Mouse (Mus musculus) Patski (cell line): ENCODE data around the gene Ndrg2. TPM values are rescaled to one million over a fixed set of nuclear protein-coding genes. Genes with fewer than 3 reads are reported as not detected.

Experiments used
- ATAC-seq: fragments of 100-300 bp; one replicate; pipeline ENCODE4 v1.8.0; 2021
- CTCF ChIA-PET: fragments of 350-600 bp; sonication (Branson Sonifier 250); formaldehyde crosslinking; loops from one replicate; lab custom pipeline; 2022; ENCODE audit warnings: inconsistent platforms; lab: Charles Lee
- POLR2A ChIA-PET: fragments of 350-600 bp; sonication (Branson Sonifier 250); formaldehyde crosslinking; loops from one replicate; lab custom pipeline; 2022; ENCODE audit warnings: antibody characterized with exemption, inconsistent platforms; lab: Charles Lee
- DNase-seq: peaks from one replicate; pipeline ENCODE4 v3.0.0-alpha.2; 2011; ENCODE audit warnings: low read depth, low spot score
- H3K27me3 ChIP-seq: fragments of 371-371 bp; one replicate; pipeline ENCODE4 v1.5.1; 2021
- CTCF ChIP-seq: fragments of 100-300 bp; IDR thresholded peaks from one replicate; pipeline ENCODE4 v1.5.1; 2021
- in situ Hi-C: fragments of 300-500 bp; cut with MboI; formaldehyde crosslinking; loops from 3 replicates; pipeline ENCODE4 v1.11.1; 2018; ENCODE audit warnings: low pct_unique_long_range_greater_than_20kb, mixed read lengths
- polyA plus RNA-seq: library from polyadenylated mRNA; unstranded; gene quantifications from one replicate; pipeline ENCODE4 v1.2.3, GENCODE M21; 2021

The Ndrg2 gene
- polyA plus RNA-seq: 1.1 TPM

DNA sequence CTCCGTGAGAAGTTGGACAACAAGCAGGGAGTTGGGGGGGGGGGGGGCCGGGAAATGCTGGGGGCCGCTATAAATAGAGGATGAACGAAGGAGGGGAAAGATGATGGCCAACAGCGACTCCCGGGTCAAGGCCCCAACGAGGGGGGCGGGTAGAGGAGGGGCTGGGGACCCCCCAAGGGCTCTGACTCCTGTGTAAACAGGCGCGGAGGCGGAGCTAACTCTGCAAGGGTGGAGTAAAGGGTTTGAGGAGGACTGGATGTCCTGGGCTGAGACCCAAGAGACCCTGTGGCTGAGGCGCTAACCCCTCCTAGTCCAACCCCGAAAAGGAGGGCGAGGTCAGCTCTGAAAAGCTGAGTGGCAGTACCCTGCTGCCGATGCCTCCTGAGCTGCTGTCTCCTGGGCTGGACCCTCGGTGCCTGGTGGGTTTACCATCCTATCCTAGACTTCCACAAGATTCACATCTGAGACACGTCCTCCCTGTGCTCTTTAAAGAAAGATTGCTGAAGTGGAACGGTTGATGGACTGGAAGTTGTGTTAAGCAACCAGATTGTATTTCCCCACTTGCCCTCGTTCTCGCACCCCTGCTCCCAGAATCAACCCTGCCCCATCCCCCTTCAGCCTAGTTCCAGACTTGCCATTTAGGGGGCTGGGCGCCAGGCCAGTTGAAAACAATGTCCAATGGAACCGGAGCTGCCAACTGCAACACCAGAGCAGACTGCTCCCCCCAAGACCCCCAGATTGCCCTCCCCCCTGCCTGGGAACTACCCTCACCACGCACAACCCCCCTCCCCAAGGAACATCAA, at the start of gene Ndrg2:
Ndrg2 (minus strand) TSS at position 199 of the 803 bp plus-strand sequence.
- no peak for TF ChIP-seq CTCF
- CTCF ChIA-PET: interaction anchor here (1.3 kb wide), 1 partner anchor 9 kb away, joined by 6 read pairs; no protein-coding TSS in a partner anchor
- in situ Hi-C loops: no loop called here
- no peak for ATAC-seq
- peaks cover 20% of the 10 kb centered on the region for H3K27me3 ChIP-seq
- DNase-seq: no peak
- POLR2A ChIA-PET: no interaction called here

DNA sequence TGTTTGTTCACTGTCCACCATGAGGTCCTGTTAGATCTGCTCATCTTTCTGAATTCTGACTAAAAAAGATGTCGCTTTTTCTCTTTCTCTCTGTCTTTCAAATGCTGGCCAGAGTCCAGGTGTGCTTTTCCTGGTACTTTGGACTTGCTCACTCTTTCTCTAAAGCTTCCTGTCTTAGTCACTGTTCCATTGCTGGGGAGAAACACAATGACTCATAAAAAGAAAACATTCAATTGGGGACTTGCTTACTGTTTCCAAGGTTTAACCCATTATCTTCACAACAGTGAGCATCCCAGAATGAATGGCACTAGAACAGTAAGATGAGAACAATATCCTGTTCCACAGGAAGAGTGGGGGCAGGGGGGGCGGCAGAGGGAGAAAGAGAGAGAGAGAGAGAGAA, 46.4 kb upstream of the Ndrg2 start:
- TF ChIP-seq CTCF: no peak
- POLR2A ChIA-PET: no interaction called here
- no peaks in the 10 kb centered on the region for H3K27me3 ChIP-seq
- ATAC-seq: no peak
- in situ Hi-C loops: no loop called here
- DNase-seq: no peak
- CTCF ChIA-PET: no interaction called here

DNA sequence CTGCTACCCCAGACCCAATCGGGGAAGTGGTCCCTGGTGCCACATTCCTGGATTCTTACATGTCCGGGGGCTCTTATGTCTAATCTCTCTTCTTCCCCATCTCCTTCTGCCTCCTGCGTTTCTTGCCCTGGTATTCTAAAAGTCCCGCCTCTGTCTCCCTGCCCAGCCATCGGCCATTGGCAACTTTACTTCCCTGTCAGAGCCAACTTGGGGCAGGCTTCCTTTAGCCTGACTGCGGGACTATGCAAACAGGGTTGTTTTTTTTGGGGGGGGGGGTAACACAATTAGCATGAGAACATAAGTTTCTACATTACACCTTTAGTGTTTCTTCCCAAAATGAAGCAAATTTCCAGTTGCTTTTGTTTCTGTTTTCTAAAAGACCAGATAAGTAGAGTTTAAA, 29.4 kb upstream of the Ndrg2 start:
- DNase-seq: no peak
- ChIA-PET CTCF (no interaction called here), POLR2A (no interaction called here)
- no peak for TF ChIP-seq CTCF
- ATAC-seq: no peak
- H3K27me3 ChIP-seq: no peaks in the 10 kb centered on the region
- in situ Hi-C loops: no loop called here

DNA sequence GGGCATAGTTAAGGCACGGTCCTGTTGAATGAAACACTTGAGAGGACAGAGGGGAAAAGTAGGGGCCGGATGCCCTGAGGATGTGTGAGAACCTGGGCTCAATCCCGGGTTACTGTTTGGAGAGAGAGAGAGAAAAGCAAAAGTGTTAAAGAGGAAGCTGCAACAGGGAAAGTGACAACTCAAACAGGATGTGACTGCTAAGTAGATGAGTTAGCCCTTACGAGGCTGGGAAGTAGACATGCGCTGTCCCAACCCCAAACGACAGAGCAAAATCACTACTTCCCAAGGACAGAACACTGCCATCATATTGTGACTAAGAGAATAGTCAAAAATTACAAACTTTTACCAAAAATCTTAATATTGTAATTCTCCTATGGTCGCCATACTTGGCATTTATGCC, 28.3 kb upstream of the Ndrg2 start:
- DNase-seq (no peak), ATAC-seq (no peak)
- no peak for TF ChIP-seq CTCF
- no peaks in the 10 kb centered on the region for H3K27me3 ChIP-seq
- in situ Hi-C loops: no loop called here
- ChIA-PET POLR2A (no interaction called here), CTCF (no interaction called here)

DNA sequence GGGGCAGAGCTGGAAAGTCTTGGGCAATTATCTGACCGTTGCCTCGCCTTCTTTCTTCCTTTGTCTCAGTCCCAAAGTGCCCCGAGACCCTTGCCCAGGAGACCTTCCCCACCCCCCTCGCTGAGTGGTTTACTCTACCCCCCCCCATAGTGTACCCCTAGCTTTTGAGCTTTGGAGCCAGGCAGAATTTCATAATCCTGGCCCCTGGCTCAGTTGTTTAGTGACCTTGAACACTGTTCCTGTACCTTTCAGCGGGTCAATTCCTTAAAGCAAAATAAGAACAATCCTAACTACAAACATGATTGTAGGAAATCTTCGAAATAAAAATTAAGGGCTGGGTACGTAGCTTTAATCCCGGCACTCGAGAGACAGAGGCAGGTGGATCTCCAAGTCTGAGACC, 27.6 kb upstream of the Ndrg2 start:
- in situ Hi-C loops: no loop called here
- TF ChIP-seq CTCF: no peak
- POLR2A ChIA-PET: no interaction called here
- CTCF ChIA-PET: no interaction called here
- H3K27me3 ChIP-seq: no peaks in the 10 kb centered on the region
- ATAC-seq (no peak), DNase-seq (no peak)

DNA sequence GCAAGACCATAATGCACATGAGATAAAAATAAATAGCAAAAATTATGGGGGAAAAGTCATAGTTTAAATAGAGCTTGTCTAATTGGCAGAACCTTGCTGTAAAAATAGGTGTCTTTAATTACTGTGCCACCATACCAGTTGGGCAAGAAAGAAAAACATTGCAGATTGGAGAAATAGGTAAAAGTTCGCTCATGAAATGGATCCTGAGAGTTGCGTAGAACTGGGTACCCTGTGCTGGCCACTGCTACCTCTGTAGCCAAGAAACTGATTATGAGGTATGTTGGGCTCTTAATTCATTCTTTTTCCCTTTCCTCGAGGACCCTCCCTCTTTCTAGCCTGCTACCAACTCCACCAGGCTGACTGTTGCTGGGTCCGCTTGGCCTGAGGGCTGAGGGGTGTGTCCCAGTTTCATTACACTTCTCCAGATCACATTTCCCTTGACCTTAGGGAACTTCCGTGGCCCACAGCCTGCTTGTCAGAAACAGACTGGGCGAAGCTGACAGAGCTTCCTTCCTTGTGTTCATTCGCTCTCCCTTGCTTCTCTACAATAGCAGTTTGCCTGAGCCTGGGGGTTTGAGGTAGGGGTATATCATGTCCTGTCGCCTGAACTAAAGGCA, 27.1 kb upstream of the Ndrg2 start:
- H3K27me3 ChIP-seq: no peaks in the 10 kb centered on the region
- in situ Hi-C loops: no loop called here
- ChIA-PET CTCF (no interaction called here), POLR2A (no interaction called here)
- ATAC-seq: no peak
- no peak for TF ChIP-seq CTCF
- DNase-seq: no peak

DNA sequence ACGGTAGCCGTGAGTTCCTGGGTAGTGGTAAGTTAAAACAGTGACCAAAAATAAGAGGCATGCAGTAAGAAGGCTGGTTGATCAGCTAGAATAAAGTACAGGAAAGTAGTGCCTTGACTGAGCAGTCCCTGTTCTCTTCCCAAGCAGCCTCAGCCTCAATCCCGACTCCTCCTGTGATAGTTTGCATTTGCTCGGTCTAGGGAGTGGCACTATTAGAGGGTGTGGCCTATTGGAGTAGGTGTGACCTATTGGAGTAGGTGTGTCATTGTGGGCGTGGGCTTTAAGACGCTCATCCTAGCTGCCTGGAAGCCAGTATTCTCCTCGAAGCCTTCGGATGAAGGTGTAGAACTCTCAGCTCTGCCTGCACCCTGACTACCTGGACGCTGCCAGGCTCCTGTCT, 25.0 kb upstream of the Ndrg2 start:
- no peaks in the 10 kb centered on the region for H3K27me3 ChIP-seq
- CTCF ChIA-PET: no interaction called here
- DNase-seq (no peak), ATAC-seq (no peak)
- TF ChIP-seq CTCF: no peak
- in situ Hi-C loops: no loop called here
- POLR2A ChIA-PET: no interaction called here

DNA sequence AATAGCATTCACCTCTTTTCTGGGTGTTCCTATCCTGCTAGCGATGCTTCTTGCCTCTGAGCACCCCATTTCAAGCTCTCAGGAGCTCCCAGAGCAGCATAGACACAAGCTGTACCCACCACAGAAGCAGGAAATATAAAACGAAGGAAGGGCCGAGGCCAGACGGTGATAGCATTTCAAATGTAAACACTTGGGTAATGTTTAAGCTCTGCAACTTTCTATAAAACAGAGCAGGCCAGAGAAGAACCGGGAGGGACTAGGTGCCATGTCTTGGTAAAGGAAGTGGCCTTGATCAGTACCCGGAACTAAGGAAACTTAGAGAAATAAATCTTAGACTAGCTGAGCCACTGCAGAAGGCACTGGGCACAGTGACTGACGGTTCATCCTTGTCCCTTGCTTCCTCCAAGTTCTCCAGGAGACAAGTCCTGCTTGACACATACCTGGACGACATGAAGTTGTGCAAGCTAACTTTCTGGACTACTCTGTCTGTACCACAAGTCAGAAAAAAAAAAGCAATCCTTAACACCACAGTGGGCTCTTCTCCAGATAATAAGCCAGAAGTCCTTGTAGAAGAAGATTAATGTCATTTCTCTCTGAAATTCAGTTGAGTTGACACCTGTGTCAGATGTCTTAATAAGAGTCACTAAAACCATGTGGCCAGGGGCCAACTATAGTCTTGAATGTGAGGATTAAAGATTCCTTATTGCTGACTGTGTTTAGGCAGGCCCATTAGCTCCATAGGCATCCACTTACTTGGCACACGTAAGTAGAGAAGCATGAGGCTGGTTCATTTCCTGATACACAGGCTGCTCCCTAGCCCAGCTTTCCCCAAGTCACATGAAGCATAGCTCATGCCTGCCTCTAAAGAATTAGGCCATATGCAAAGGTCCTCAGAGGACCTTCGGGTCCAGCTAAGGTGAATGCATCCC, 18.4 kb upstream of the Ndrg2 start:
- ATAC-seq: peak; percentile 39
- no peaks in the 10 kb centered on the region for H3K27me3 ChIP-seq
- ChIA-PET CTCF (interaction anchor here (1.2 to 2.2 kb wide), 2 partner anchors 27 to 91 kb away, joined by 3 to 5 read pairs; no protein-coding TSS in a partner anchor), POLR2A (no interaction called here)
- in situ Hi-C loops: no loop called here
- DNase-seq: no peak
- TF ChIP-seq CTCF: no peak

DNA sequence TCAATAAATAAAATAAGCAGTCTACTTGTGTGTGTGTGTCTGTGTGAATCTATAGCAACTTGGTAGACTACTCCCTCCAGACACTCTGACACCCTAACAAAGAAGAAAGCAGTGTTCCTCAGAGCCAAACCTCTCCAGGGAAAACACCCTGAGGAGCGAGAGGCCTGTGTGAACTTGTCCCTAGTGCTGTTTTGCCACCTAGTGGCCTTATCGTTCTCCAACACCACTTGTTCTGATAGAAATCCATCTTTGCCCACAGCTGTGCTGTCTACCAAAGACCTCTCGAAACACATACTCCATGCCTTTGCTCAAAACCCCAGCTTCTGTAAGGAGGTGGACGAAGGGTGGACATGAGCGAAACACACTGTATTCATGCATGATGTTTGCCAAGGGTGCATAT, 16.9 kb upstream of the Ndrg2 start:
- H3K27me3 ChIP-seq: no peaks in the 10 kb centered on the region
- ATAC-seq: peak; percentile 88
- no peak for DNase-seq
- peak; percentile 63 for TF ChIP-seq CTCF
- in situ Hi-C loops: no loop called here
- ChIA-PET POLR2A (no interaction called here), CTCF (interaction anchor here (0.7 to 1.7 kb wide), 2 partner anchors 26 to 38 kb away, joined by 3 to 5 read pairs; no protein-coding TSS in a partner anchor)

DNA sequence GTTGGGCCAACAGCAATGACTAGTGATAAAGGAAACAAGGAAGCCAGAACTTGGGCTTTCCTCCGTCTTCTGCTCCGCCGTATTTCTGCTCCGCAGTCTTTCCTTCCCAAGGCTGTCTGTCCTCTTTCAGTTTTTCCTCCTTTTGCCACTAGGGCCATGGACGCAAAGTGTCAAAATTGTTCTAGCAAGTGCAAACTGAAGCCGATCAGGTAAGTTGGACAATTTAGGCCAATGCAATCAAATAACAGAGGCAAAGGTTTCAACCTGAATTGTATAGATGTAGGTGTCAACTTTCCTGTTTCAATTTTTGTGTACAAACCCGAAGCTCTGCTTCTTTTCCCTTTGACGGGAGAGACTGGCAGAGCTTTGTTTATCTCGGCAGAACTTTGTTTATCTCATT, 16.0 kb upstream of the Ndrg2 start:
- ATAC-seq: no peak

More for the DNA sequence above, 16.0 kb upstream of the Ndrg2 start:
- POLR2A ChIA-PET: no interaction called here
- in situ Hi-C loops: no loop called here
- DNase-seq: no peak
- H3K27me3 ChIP-seq: no peaks in the 10 kb centered on the region
- no peak for TF ChIP-seq CTCF
- CTCF ChIA-PET: interaction anchor here (1.7 kb wide), 1 partner anchor 25 kb away, joined by 5 read pairs; no protein-coding TSS in a partner anchor
